Mouse (Mus musculus): ENCODE measurements at regions not wholly inside any gene's neighbourhood (a gene's known extent, or its start where the extent isn't known, plus 50 kb on each side); places are given as distances from the start of the nearest gene placed in this dataset.
"Not testable (repeated sequence)": the region's sequence is repeated elsewhere in the genome, so short reads cannot be mapped to it uniquely, and the experiment has no call there.

- DNase-seq, result not testable (repeated sequence)
These were observed 57.0 kb upstream of the Egfem1 start for GRCm38 (mm10) chr3:29024851-29025250.

GRCm38 (mm10) chr3:29027726-29028125 lies 54.1 kb upstream of the Egfem1 start:
- no peak for DNase-seq

GRCm38 (mm10) chr3:29030791-29031190 lies 51.0 kb upstream of the Egfem1 start:
- no peak for DNase-seq

- DNase-seq, result peak in 1 of 2 experiments; percentile 38
These were observed 50.0 kb upstream of the Egfem1 start for GRCm38 (mm10) chr3:29031811-29032210.

Data from kidney, adult 8-10 months (tissue).